Mouse (Mus musculus) forebrain, embryonic 13.5 days (tissue): ENCODE results near the gene Rras. TPM values are rescaled to one million over a fixed set of nuclear protein-coding genes. Genes with fewer than 3 reads are reported as not detected.

ENCODE experiments used
- ATAC-seq: fragments of 200-750 bp; cut with Nextera tagmentation; 2 replicates; pipeline ENCODE4 v1.8.0; 2017
- H3K27ac ChIP-seq: fragments of 300-500 bp; sonication (generic); 2 replicates; pipeline ENCODE4 v1.5.1; 2015; ENCODE audit warnings: inconsistent platforms, mild to moderate bottlenecking, moderate library complexity
- H3K27me3 ChIP-seq: fragments of 300-500 bp; sonication (generic); 2 replicates; pipeline ENCODE4 v1.6.1; 2015; ENCODE audit warnings: mild to moderate bottlenecking, inconsistent platforms
- H3K36me3 ChIP-seq: fragments of 300-500 bp; sonication (generic); 2 replicates; pipeline ENCODE4 v1.6.1; 2015; ENCODE audit warnings: mild to moderate bottlenecking, inconsistent platforms; ENCODE audit not compliant: poor library complexity, severe bottlenecking
- H3K4me1 ChIP-seq: fragments of 300-500 bp; sonication (generic); 2 replicates; pipeline ENCODE4 v1.6.1; 2015; ENCODE audit warnings: inconsistent platforms
- H3K4me2 ChIP-seq: fragments of 300-500 bp; sonication (generic); 2 replicates; pipeline ENCODE4 v1.6.1; 2015; ENCODE audit warnings: inconsistent platforms, mild to moderate bottlenecking, moderate library complexity
- H3K4me3 ChIP-seq: fragments of 300-500 bp; sonication (generic); 2 replicates; pipeline ENCODE4 v1.5.1; 2015; ENCODE audit warnings: mild to moderate bottlenecking, inconsistent platforms
- H3K9ac ChIP-seq: fragments of 300-500 bp; sonication (generic); 2 replicates; pipeline ENCODE4 v1.6.1; 2015; ENCODE audit warnings: mild to moderate bottlenecking, inconsistent platforms
- H3K9me3 ChIP-seq: fragments of 300-500 bp; sonication (generic); replicated peaks from 2 replicates; pipeline ENCODE4 v1.6.1; 2016; ENCODE audit warnings: inconsistent platforms
- WGBS: fragments of 180-500 bp; shearing (Covaris S2); methylation state at CpG from one replicate; pipeline ENCODE4 v1.1.7; 2015; 5-methylcytosine and 5-hydroxymethylcytosine counted together
- polyA plus RNA-seq: library from polyadenylated mRNA; unstranded; fragments of >200 nt; fragmentation: Nextera tagmentation; extraction: Ambion mirVana; gene quantifications from 2 replicates; pipeline ENCODE4 v1.2.1, GENCODE M21; 2015

Gene Rras
- polyA plus RNA-seq, 1 experiment from 2014 or later = 10.2 TPM

GRCm38 (mm10) chr7:45035631-45036030 is 17.9 kb downstream of the Rras start:
- peaks cover 99% of the 10 kb centered on the region for H3K36me3 ChIP-seq
- 95% methylated on average over 3 of the region's 3 CpGs for WGBS
- no peaks in the 10 kb centered on the region for H3K4me1 ChIP-seq
- no peak overlapping the region for H3K27ac ChIP-seq
- no peaks in the 10 kb centered on the region for H3K27me3 ChIP-seq
- no peaks in the 10 kb centered on the region for H3K9me3 ChIP-seq
- no peak overlapping the region for H3K4me3 ChIP-seq
- no peak for ATAC-seq
- H3K4me2 ChIP-seq = no peak overlapping the region
- H3K9ac ChIP-seq = no peak overlapping the region

- H3K36me3 ChIP-seq = peaks cover 99% of the 10 kb centered on the region
- no peak overlapping the region for H3K27ac ChIP-seq
- no peak overlapping the region for H3K4me2 ChIP-seq
- no peak overlapping the region for H3K9ac ChIP-seq
- H3K27me3 ChIP-seq = no peaks in the 10 kb centered on the region
- no peaks in the 10 kb centered on the region for H3K4me1 ChIP-seq
- 95% methylated on average over 11 of the region's 11 CpGs for WGBS
- no peak for ATAC-seq
- H3K9me3 ChIP-seq = no peaks in the 10 kb centered on the region
- no peak overlapping the region for H3K4me3 ChIP-seq
Measured at GRCm38 (mm10) chr7:45036702-45037101, 18.9 kb downstream of the Rras start.

GRCm38 (mm10) chr7:45037720-45038361 is 20.1 kb downstream of the Rras start:
- Histone ChIP-seq H3K27ac (no peak overlapping the region), H3K9me3 (no peaks in the 10 kb centered on the region), H3K4me1 (no peaks in the 10 kb centered on the region), H3K36me3 (peaks cover 99% of the 10 kb centered on the region), H3K9ac (no peak overlapping the region), H3K27me3 (no peaks in the 10 kb centered on the region), H3K4me2 (no peak overlapping the region), H3K4me3 (no peak overlapping the region)
- ATAC-seq = no peak
- WGBS = 69% methylated on average over 7 of the region's 7 CpGs

GRCm38 (mm10) chr7:45038411-45038810 is 20.6 kb downstream of the Rras start:
- Histone ChIP-seq H3K4me1 (no peaks in the 10 kb centered on the region), H3K9me3 (no peaks in the 10 kb centered on the region), H3K36me3 (peaks cover 99% of the 10 kb centered on the region), H3K4me3 (no peak overlapping the region), H3K27ac (no peak overlapping the region), H3K9ac (no peak overlapping the region), H3K4me2 (no peak overlapping the region), H3K27me3 (no peaks in the 10 kb centered on the region)
- no peak for ATAC-seq
- WGBS = 96% methylated on average over 9 of the region's 9 CpGs

- H3K9ac ChIP-seq = no peak overlapping the region
- H3K4me2 ChIP-seq = no peak overlapping the region
- no peak for ATAC-seq
- 91% methylated on average over 9 of the region's 9 CpGs for WGBS
- no peak overlapping the region for H3K27ac ChIP-seq
- H3K36me3 ChIP-seq = peaks cover 99% of the 10 kb centered on the region
- H3K4me1 ChIP-seq = no peaks in the 10 kb centered on the region
- H3K27me3 ChIP-seq = no peaks in the 10 kb centered on the region
- H3K4me3 ChIP-seq = no peak overlapping the region
- no peaks in the 10 kb centered on the region for H3K9me3 ChIP-seq
Measured at GRCm38 (mm10) chr7:45040851-45041250, 23.1 kb downstream of the Rras start.

GRCm38 (mm10) chr7:45043307-45043706 is 25.5 kb downstream of the Rras start:
- Histone ChIP-seq H3K27me3 (no peaks in the 10 kb centered on the region), H3K9ac (no peak overlapping the region), H3K9me3 (no peaks in the 10 kb centered on the region), H3K27ac (no peak overlapping the region), H3K4me1 (peaks cover 3% of the 10 kb centered on the region; the same call in 1 of the 2 replicates), H3K36me3 (peaks cover 99% of the 10 kb centered on the region), H3K4me3 (no peak overlapping the region), H3K4me2 (no peak overlapping the region)
- WGBS = 96% methylated on average over 11 of the region's 14 CpGs
- no peak for ATAC-seq

- no peak overlapping the region for H3K4me2 ChIP-seq
- 93% methylated on average over 22 of the region's 22 CpGs for WGBS
Measured at GRCm38 (mm10) chr7:45045741-45046140, 28.0 kb downstream of the Rras start.

GRCm38 (mm10) chr7:45046853-45047350 is 29.1 kb downstream of the Rras start:
- H3K4me1 ChIP-seq = peaks cover 25% of the 10 kb centered on the region
- no peak overlapping the region for H3K4me2 ChIP-seq
- no peak for ATAC-seq
- WGBS = 94% methylated on average over 26 of the region's 26 CpGs
- no peaks in the 10 kb centered on the region for H3K9me3 ChIP-seq
- no peak overlapping the region for H3K27ac ChIP-seq
- H3K36me3 ChIP-seq = peaks cover 85% of the 10 kb centered on the region
- no peaks in the 10 kb centered on the region for H3K27me3 ChIP-seq
- no peak overlapping the region for H3K4me3 ChIP-seq
- H3K9ac ChIP-seq = no peak overlapping the region

More at GRCm38 (mm10) chr7:45045741-45046140, 28.0 kb downstream of the Rras start:
- no peak for ATAC-seq
- H3K27me3 ChIP-seq = no peaks in the 10 kb centered on the region
- no peak overlapping the region for H3K27ac ChIP-seq
- no peaks in the 10 kb centered on the region for H3K9me3 ChIP-seq
- H3K4me1 ChIP-seq = peaks cover 13% of the 10 kb centered on the region
- H3K9ac ChIP-seq = no peak overlapping the region
- no peak overlapping the region for H3K4me3 ChIP-seq
- H3K36me3 ChIP-seq = peaks cover 97% of the 10 kb centered on the region

GRCm38 (mm10) chr7:45047491-45047890 is 29.7 kb downstream of the Rras start:
- Histone ChIP-seq H3K27me3 (no peaks in the 10 kb centered on the region), H3K4me3 (no peak overlapping the region), H3K27ac (no peak overlapping the region), H3K36me3 (peaks cover 79% of the 10 kb centered on the region), H3K9me3 (no peaks in the 10 kb centered on the region), H3K9ac (no peak overlapping the region), H3K4me2 (no peak overlapping the region), H3K4me1 (peaks cover 26% of the 10 kb centered on the region)
- no peak for ATAC-seq
- WGBS = 94% methylated on average over 14 of the region's 14 CpGs

GRCm38 (mm10) chr7:45048001-45048890 is 30.5 kb downstream of the Rras start:
- no peak overlapping the region for H3K27ac ChIP-seq
- peaks cover 26% of the 10 kb centered on the region for H3K4me1 ChIP-seq
- H3K4me2 ChIP-seq = no peak overlapping the region
- H3K9me3 ChIP-seq = no peaks in the 10 kb centered on the region
- H3K36me3 ChIP-seq = peaks cover 72% of the 10 kb centered on the region
- H3K4me3 ChIP-seq = no peak overlapping the region
- H3K9ac ChIP-seq = no peak overlapping the region
- ATAC-seq = no peak
- no peaks in the 10 kb centered on the region for H3K27me3 ChIP-seq
- 93% methylated on average over 38 of the region's 38 CpGs for WGBS

GRCm38 (mm10) chr7:45048923-45049657 is 31.3 kb downstream of the Rras start:
- Histone ChIP-seq H3K27ac (no peak overlapping the region), H3K9ac (no peak overlapping the region), H3K4me2 (no peak overlapping the region), H3K4me1 (peaks cover 31% of the 10 kb centered on the region), H3K36me3 (peaks cover 63% of the 10 kb centered on the region), H3K4me3 (no peak overlapping the region), H3K9me3 (no peaks in the 10 kb centered on the region), H3K27me3 (no peaks in the 10 kb centered on the region)
- no peak for ATAC-seq
- WGBS = 93% methylated on average over 23 of the region's 23 CpGs
